Mouse (Mus musculus) urinary bladder, postnatal 25 days (tissue): ENCODE measurements around the gene Draxin.
"Not testable (repeated sequence)": the region's sequence is repeated elsewhere in the genome, so short reads cannot be mapped to it uniquely, and the experiment has no call there.

Experiments used
- DNase-seq: peaks from one replicate; pipeline ENCODE4 v3.0.0; 2022; ENCODE audit warnings: low spot score

Draxin gene

DNA sequence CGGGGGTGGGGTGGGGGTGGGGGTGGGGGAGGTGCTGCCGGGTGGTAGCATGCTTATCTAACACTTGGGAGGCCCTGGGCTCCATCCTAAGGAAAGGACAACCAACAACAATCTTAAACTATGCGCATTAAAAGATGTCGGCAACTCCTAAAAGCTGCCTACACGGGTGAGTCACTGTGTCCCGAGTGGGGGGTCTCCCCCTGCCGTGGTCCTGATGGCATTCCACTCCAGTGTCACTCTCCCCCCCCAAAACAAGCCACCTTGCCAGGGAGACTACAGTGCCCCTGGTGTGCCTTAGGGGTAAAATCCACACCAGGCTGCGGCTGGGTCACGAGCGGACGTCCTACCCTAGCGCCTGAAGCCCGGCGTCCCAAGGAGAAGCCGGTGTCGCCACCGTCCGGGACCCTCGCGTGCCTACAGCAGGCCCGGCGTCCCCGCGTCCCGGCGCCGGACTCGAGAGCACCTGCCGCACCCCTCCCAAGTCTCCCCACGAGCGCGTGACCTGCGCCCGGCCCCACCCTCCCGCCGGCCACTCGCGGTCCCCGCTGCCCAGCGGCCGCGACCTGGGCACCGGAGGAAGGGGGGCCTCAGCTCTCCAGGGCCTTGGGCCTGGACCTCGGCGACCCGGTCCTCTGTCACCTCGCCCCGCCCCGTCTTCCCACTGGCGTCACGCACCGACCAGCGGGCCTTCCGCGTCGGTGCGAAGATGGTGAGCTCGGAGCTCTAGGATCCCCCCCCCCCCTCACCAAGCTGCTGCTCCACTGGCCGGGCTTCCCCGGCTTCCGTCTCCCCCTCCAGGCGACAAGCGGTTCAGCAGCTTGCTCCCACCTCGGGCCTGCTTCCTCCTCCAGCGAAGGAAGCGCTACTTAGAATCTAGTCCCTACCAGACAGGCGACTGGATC lies 21.0 kb upstream of the Draxin start, which contains the start of gene Fbxo6:
TSS of gene Fbxo6 (minus strand) at position 874 of the 902 bp plus-strand sequence.
- DNase-seq = peak; percentile 81

DNA sequence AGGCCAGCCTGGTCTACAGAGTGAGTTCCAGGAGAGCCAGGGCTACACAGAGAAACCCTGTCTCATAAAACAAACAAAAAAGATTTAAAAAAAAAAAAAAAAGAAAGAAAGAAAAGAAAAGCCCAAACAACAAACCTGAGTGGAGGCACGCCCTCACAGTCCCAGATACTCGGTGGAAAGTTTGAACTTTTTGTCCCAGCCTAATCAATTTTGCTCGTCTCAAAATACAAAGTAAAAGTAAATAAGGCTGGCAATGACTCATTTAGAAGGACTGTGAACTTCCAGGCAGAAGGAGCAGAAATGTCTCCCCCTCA lies 20.4 kb upstream of the Draxin start:
- DNase-seq = no peak

DNA sequence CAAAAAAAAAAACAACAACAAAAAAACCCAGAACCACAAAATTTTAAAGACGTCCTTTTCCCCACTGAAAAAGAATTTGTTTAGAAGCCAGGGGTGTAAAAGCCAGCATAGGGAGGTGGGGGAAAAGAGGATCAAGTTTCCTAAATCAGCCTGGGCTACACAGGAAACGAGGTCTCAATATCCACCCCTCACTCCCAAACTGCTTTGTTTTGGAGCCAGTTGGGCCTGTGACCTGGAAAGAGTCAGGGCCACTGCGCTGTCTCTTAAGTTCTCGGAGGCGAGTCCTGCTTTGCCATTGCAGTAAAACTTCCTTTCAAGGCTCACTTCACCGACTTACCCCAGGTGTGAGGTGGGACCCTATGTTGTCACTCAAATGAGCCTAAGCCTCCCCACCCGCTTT lies 19.7 kb upstream of the Draxin start:
- DNase-seq = no peak

DNA sequence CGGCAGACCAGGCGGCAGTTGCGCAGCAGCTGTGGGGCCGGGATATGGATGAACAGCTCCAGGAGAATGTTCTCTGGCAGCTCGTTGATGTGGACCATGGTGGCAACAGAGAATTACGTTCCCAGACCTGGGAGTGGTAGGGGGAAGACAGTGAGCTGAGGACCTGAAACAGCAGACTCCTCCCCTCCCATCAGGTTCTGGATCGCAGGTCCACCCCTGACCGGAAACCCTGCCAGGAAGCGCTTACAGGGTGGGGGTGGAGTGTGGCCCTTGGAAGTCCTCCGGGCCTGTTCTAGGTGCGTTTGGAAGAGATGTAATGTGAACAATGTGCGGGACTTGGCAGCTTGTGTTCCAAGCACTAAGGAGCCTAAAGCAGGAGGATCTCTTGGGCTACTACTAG lies 19.0 kb upstream of the Draxin start:
- DNase-seq = no peak

DNA sequence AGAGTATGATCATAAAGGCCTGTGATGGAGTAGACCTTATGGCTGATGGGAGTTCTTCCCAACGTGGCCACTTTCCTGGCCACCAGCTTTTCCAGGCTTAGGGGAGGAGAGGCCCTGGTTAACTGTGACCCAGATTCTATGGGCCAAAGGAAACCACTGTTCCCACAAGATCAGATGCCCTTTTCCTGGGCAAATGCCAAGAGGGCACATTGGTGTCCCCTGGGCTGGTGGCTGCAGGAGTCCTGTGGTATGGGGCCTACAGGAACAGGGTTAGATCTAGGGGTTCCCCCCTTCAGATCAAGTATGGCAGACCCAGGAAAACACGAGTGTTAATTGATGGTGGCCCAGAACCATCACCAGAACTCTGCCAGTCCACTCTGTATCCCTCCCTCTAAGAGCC lies 17.2 kb upstream of the Draxin start:
- DNase-seq = no peak

DNA sequence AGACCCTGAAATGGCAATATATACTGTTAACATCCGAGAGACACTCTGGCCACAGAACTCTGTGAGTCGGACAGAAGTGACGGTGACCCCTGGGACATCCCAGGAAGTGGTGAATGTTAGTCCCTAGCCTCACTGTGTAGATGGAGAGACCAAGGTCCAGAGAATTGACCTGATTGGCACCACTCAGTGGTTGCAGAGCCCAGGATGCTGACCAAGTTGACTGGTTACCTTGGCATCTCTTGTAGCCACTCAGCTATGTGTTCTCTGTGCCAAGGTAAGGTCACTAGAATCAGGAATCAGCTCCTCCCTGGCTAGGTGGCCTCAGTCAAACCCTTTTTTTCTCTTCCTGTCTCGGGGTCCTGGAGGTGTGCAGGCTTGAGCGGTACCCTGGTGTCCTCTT lies 13.2 kb upstream of the Draxin start:
- no peak for DNase-seq

DNA sequence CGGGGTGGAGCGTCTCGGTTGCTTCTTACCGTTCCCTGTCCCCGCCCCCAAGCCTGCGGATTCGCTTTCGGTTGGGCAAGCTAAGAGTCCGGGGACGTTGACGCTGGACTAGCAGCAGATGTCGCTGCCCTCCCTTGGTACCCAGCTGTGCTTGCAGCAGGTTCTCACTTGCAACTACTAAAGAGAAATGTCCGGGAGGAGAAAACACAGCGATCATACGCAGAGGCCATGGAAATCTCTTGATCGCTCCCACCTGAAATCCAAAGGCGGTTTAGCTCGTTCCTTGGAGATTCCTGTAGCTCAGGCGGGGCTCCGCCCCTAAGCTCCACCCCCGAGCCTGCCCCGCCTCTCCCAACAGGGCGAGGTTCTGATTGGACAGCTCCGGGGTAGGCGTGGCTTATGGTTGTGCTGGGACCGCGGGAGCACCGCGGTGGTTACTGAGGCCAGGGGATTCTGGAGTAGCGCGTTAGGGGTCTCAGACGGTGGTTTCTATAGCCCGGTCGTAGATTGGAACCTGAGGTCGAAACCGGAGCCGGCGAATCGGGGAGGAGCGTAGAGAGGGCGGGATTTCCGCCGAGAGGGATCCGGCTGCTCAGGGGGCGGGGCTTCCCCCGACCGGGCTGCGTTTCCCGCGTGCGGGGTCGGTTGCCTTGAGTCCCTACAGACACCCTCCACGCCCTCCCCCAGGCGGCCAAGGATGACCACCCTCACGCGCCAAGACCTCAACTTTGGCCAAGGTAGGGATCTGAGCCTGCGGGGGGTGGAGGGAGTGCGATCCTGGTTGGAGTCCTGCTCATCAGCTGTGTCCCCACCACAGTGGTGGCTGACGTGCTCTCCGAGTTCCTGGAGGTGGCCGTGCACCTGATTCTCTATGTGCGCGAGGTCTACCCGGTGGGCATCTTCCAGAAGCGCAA lies 9.9 kb upstream of the Draxin start:
- DNase-seq = peak; percentile 89

DNA sequence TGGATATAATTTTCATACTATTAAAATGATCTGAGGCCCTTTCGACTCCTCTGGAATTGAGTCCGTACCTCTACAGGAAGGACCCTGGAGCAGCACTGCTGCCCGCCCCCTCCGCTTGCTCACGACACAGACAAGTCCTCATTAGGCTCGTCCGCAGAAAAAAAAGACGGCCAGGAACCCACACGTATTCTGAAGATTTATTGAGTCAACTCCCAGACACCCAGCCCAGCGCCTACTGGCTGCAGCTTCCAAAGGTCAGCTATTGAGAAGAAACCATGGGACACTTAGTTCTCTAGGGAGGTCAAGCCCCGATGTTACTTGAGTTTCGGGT lies 9.2 kb upstream of the Draxin start:
- no peak for DNase-seq

DNA sequence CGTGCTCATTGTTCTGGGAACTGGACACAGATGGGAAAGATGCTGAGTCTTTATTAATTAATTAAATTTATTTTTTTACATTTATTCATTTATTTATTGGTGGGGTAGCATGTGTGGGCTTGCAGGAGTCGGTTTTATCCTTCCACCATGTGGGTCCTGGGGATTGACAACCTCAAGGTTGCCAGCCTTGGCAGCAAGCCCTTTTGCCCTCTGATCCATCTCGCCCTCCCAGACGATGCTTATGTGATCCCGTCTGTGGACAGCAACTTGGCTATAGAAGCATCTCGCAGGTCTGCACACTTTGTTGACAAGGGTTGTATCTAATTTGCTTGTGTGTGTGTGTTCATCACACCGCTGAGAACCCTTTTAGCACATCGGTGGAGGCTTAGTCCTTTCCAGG lies 7.0 kb upstream of the Draxin start:
- no peak for DNase-seq

DNA sequence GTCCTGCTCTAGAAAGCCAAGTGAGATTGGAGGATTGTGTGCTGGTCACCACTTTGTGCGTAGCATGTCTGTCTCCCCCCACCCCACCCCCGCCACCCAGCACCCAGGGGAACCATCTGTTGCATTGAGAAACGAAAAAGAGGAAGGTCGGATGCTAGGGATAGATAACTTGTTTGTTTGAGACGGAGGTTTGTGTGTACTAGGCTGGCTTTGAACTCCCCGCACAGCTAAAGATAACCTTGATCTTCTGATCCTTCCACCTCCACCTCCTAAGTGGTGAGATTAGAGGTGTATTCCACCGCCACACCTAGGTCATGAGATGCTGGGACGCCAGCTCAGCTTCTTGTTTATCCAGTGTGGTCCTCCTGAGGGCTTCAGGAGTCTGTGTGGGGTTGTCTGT lies 4.5 kb upstream of the Draxin start:
- DNase-seq = no peak

DNA sequence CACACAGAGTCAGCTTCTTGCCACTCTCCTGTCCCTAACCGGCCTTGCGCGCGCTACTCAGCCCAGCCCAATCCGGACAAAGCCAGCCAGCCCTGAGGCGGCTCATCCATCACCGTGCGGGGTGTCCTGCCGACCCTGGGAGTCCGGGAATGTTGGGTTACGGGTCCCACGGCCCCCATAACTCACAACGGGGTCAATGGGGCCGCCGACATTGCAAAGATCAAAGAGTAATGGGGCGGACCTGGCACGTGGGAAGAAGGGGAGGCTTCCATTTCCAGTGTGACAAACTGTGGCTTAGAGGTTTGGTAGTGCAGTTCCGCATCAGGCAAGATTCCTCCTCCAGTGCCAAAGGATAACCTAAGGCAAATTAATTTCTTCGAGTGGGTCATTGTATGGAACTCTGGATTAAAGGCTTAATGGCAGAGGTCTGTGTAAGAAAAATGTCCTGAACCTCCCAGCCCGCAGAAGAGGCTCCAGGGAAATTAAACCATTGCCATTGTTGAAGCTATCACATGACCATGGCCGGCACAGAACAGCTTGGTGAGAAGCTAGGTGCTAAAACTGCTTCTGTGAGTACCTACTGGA lies 1.1 kb upstream of the Draxin start:
- no peak for DNase-seq

DNA sequence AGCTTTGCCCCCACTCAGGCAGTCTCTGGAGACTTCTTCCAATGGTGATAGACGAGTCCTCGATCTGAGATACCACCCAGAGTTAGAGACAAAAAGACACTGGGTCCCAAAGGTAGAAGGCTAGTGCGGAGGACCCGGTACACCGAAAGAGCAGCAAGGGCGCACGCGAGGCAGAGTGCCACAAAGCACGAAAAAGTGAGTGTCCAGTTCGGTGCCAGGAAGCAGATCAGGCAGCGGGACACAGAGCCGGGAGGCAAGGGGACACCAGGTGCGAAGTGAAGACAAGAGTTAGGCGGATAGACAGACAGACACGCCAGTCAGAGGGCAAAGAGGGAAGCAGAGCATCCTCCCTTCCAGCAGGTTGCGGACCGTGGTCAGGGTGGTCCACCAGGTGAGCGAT lies 365 bp downstream of the Draxin start, which contains the start of gene Mad2l2:
TSS of gene Mad2l2 (plus strand) at position 252 of the 400 bp plus-strand sequence.
- no peak for DNase-seq

DNA sequence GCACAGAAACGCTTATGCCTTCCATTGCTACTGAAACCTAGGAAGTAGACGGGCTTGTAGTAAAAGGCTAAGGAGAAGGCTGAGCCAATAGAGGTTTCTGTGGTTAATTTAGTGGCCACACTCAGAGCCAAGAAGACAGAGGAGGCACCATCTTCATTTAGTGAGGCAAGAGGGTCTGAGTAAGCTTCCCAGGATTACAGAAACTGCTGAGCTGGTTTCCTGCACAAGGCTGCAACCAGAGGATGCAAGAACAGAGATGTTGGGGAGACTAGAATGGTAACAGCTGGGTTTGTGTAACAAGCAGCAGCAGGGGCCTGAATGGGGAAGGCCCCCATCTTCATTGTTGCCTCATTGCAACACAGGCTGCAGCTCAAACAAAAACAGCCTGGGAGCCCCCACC lies 1.8 kb downstream of the Draxin start:
- DNase-seq = no peak

DNA sequence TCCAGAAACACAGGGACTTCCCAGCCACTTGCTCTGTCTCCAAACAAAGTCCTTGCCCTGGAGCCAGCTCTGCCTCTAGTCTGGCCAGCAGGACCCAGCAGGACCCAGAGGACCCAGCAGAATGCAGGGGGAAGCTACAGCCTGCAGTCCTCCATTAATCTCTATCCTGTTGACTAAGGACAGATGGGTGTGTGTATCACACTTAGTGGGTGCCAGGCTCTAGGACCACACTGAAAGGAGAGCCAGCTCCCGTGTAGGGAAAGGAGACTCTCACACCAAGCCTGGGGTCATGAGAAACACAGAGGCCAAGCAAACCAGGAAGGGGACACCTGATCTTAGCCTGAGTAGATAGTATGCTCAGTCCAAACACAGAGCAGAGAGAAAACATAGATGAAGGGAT lies 2.3 kb downstream of the Draxin start:
- DNase-seq = no peak

DNA sequence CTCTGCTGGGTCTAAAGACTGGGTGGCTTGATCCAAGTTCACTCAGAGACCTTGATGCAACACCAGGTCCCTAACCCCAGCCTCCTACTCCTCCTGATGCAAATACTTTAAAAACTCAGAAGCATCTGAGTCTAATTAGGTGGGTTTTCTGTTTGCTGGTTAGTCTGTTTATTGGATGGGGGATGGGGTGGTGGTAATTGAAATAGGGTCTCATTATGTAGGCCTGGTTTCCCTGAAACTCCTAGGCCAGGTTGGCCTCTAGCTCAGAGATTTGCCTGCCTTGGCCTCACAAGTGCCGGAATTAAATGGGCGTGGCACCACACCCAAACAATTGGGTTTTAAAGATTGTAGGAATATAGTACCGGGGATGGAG lies 7.8 kb downstream of the Draxin start:
- no peak for DNase-seq

DNA sequence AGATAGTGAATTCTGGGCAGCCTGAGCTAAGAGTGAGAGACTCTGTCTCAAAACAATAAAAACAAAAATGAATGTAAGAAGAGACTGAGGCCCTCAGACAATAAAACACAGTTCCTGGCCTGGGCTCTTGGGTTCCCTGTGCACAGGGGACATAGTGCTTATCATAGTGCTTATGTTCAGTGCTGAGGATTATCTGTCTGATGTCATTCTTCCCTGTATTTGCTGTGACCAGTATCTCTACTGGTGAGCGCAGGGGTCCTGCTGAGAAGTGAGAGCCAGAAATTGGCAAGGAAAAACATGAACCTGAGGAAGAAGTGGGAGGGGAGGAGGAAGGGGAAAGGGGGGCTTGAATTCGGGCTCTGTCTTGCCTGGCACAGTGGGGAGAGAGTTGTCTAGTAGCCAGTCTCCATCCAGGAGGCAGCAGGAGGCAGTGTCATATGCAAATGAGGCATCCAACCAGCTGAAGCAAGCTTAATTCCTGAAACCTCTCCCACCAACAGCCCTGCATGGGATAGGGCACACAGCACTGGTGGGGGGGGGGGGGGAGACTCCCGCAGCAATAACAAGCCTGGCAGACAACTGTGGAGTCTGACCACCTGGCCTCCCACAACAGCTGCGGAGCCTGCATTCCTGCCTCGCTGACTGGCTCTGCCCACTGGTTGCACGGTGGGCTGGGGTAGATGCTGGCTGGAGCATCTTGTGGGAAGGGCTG lies 8.4 kb downstream of the Draxin start:
- no peak for DNase-seq

DNA sequence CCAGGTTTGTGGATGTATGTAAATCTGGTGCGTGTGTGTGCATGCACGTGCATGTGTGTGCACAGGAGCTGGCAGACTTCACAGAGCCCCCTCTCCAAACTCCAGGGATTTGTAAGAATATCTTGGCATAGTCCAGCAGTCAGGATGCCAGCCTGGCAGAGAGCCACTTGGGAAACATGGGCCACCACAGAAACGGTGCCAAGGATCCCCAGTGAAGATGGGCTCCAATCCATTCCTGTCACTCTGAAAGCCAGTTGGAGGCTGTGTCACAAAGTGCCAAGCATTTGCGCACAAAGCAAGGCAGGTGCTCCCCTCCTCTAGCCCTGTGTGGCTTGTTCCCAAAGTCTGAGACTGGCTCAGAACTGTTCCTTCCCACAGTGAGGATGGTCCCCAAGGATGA lies 9.1 kb downstream of the Draxin start:
- no peak for DNase-seq

DNA sequence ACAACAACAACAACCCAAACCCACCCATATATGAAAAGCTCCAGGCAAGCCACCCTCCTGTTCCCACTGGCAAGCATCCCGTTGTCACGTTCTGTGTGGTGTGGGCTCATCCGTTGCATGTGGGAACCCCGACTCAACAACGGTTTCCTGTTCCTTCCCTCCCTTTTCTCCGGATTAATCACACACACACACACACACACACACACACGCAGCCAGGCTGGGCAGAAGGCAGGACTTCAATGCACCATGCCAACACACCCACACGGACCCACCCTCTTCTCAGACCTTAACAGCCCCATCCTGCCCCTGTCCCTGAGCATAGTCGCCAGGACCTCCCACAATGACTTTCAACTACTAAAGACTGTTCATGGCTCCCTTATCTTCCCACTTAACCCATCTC lies 9.9 kb downstream of the Draxin start:
- DNase-seq = no peak

DNA sequence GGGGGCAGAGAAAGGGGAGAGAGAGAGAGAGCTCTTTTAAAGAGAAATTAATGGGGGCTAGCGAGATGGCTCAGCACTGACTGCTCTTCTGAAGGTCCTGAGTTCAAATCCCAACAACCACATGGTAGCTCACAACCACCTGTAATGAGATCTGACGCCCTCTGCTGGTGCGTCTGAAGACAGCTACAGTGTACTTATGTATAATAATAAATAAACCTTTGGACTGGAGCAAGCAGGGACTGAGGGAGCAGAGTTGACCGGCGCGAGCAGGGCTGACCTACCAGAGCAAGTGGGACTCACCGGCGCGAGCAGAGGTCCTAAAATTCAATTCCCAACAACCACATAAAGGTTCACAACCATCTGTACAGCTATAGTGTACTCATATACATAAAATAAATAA lies 10.9 kb downstream of the Draxin start:
- not testable (repeated sequence) for DNase-seq

DNA sequence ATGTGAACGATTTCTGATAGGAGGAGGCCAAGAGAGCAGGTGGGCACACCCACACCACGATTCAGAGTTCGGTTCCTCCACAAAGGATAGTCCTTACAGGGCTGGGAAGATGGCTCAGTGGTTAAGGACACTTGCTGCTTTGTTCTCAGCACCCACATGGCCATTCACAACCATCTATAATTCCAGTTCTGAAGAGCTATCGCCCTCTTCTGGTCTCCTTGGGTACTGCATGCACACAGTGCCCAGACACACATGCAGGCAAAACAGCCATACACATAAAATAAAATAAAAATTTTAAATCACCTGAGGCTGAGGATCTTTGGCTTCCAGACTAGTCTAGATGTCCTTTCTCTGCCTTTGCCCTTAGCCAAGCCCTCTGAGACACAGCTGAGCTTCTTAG lies 13.1 kb downstream of the Draxin start:
- DNase-seq = no peak

DNA sequence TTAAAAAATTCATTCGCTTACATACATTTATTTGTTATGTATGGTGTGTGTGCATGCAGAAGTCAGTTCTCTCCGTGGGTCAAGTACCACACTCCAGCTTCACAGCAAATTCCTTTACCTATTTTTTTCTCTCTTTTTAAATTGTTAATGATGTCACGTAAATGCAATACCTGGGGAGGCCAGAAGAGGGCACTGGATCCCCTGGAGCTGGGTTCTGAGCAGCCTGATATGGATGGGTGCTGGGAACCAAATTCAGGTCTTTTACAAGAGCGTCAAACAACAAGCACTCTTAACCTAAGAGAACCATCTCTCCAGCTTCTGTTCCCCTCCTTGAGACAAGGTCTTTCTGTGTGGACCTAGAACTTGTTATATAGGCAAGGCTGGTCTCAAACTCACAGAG lies 13.8 kb downstream of the Draxin start:
- no peak for DNase-seq

DNA sequence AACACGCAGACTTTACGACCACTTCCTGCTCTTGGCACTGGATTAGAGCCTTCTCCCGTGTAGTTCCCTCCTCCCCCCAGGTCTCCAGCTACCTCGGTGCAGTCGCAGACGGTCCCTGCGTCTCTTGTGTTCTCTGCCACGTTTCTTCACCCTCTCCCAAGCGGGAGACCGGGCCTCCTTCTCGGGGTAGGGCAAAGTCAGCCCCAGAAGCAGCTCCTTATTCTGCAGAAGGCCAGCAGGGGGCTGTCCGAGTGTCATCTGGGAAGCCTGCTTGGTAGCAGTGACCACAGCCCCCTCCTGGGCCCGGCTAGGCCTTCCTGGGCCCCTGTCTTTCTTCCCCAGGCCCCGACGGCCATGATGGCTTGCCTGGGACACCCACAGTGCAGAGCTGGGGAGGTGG lies 15.0 kb downstream of the Draxin start:
- peak; percentile 36 for DNase-seq
